Mouse (Mus musculus) stomach, postnatal 0 days (tissue): ENCODE data around the gene Lin37. TPM values are rescaled to one million over a fixed set of nuclear protein-coding genes. Genes with fewer than 3 reads are reported as not detected.

Source experiments
- ATAC-seq: fragments of 200-750 bp; cut with Nextera tagmentation; 2 replicates; pipeline ENCODE4 v1.8.0; 2017; ENCODE audit not compliant: low FRiP score, low TSS enrichment
- DNase-seq: peaks from one replicate; pipeline ENCODE4 v3.0.0-alpha.2; 2016; ENCODE audit warnings: low spot score
- H3K27ac ChIP-seq: fragments of 300-500 bp; sonication (generic); replicated peaks from 2 replicates; pipeline ENCODE4 v1.5.1; 2014; ENCODE audit warnings: mild to moderate bottlenecking, control low read depth
- H3K27me3 ChIP-seq: fragments of 300-500 bp; sonication (generic); 2 replicates; pipeline ENCODE4 v1.6.1; 2014; ENCODE audit warnings: low read length; ENCODE audit not compliant: control insufficient read depth, insufficient read depth
- H3K36me3 ChIP-seq: fragments of 300-500 bp; sonication (generic); 2 replicates; pipeline ENCODE4 v1.6.1; 2014; ENCODE audit warnings: low read length, mixed read lengths; ENCODE audit not compliant: control insufficient read depth, insufficient read depth
- H3K4me1 ChIP-seq: fragments of 300-500 bp; sonication (generic); replicated peaks from 2 replicates; pipeline ENCODE4 v1.6.1; 2014; ENCODE audit warnings: antibody characterized with exemption; ENCODE audit not compliant: control insufficient read depth, insufficient read depth
- H3K4me2 ChIP-seq: fragments of 300-500 bp; sonication (generic); replicated peaks from 2 replicates; pipeline ENCODE4 v1.6.1; 2014; ENCODE audit warnings: low read depth, mild to moderate bottlenecking, control low read depth, moderate library complexity
- H3K4me3 ChIP-seq: fragments of 300-500 bp; sonication (generic); 2 replicates; pipeline ENCODE4 v1.5.1; 2014; ENCODE audit warnings: low read depth, low read length, control low read depth
- H3K9ac ChIP-seq: fragments of 300-500 bp; sonication (generic); 2 replicates; pipeline ENCODE4 v1.6.1; 2014; ENCODE audit warnings: mild to moderate bottlenecking, low read length, control low read depth, mixed read lengths
- H3K9me3 ChIP-seq: fragments of 300-500 bp; sonication (generic); 2 replicates; pipeline ENCODE4 v1.6.1; 2016; ENCODE audit warnings: low read length; ENCODE audit not compliant: control insufficient read depth
- CTCF ChIP-seq: IDR thresholded peaks from 2 replicates; pipeline ENCODE4 v1.5.1; 2016; ENCODE audit warnings: antibody characterized with exemption, low read depth, mild to moderate bottlenecking, moderate library complexity
- EP300 ChIP-seq: optimal IDR thresholded peaks from 2 replicates; pipeline ENCODE3; 2016; ENCODE audit warnings: antibody characterized with exemption
- WGBS: fragments of 180-500 bp; shearing (Covaris S2); extraction: QIAGEN DNeasy Blood & Tissue Kit; methylation state at CpG from one replicate; pipeline ENCODE4 v1.1.7; 2014; 5-methylcytosine and 5-hydroxymethylcytosine counted together
- polyA plus RNA-seq: library from polyadenylated mRNA; unstranded; fragments of >200 nt; fragmentation: Nextera tagmentation; extraction: Ambion mirVana; gene quantifications from 2 replicates; pipeline ENCODE4 v1.2.1, GENCODE M21; 2015

The Lin37 gene
- polyA plus RNA-seq, 1 experiment from 2014 or later = 30.2 TPM

GRCm38 (mm10) chr7:30564970-30565571 lies 5.4 kb upstream of the Lin37 start, which contains the start of gene Igflr1:
Gene Igflr1 (plus strand): TSS chr7:30565427.
- 91% methylated on average over 12 of the region's 12 CpGs for WGBS
- no peak within 1 kb of the TSS for H3K27ac ChIP-seq
- H3K36me3 ChIP-seq = peaks cover 22% of the 10 kb centered on the region
- ATAC-seq = no peak
- TF ChIP-seq EP300 (no peak), CTCF (no peak)
- 0 out of 2 replicates have a peak, but pooled peaks cover 3% of the 10 kb centered on the region for H3K4me1 ChIP-seq
- no peaks in the 10 kb centered on the region for H3K9me3 ChIP-seq
- H3K9ac ChIP-seq = no peak within 1 kb of the TSS
- H3K27me3 ChIP-seq = no peaks in the 10 kb centered on the region
- H3K4me2 ChIP-seq = no peak within 1 kb of the TSS
- no peak within 1 kb of the TSS for H3K4me3 ChIP-seq
- DNase-seq = no peak

- H3K4me3 ChIP-seq = peak overlapping the region; percentile 58
- TF ChIP-seq CTCF (no peak), EP300 (no peak)
- 14% methylated on average over 6 of the region's 6 CpGs for WGBS
- DNase-seq = no peak
- no peaks in the 10 kb centered on the region for H3K27me3 ChIP-seq
- H3K9ac ChIP-seq = peak overlapping the region; percentile 64; the same call in 1 of the 2 replicates
- H3K4me1 ChIP-seq = 0 out of 2 replicates have a peak, but pooled peaks cover 3% of the 10 kb centered on the region
- H3K9me3 ChIP-seq = no peaks in the 10 kb centered on the region
- H3K4me2 ChIP-seq = peak overlapping the region; percentile 56
- no peak for ATAC-seq
- H3K36me3 ChIP-seq = peaks cover 19% of the 10 kb centered on the region
- peak overlapping the region; percentile 91 for H3K27ac ChIP-seq
Observed at GRCm38 (mm10) chr7:30563906-30564280, 4.3 kb upstream of the Lin37 start.

GRCm38 (mm10) chr7:30563117-30563905 lies 3.7 kb upstream of the Lin37 start, which contains the start of the genes U2af1l4, Gm49396 and Psenen:
Gene U2af1l4 (plus strand): TSS chr7:30563301.
Gene Gm49396 (plus strand): TSS chr7:30563344.
Gene Psenen (minus strand): TSS chr7:30563627.
- TF ChIP-seq CTCF (peak; percentile 35), EP300 (no peak)
- ATAC-seq = peak; percentile 87
- Histone ChIP-seq H3K9me3 (no peaks in the 10 kb centered on the region), H3K27me3 (no peaks in the 10 kb centered on the region), H3K4me1 (0 out of 2 replicates have a peak, but pooled peaks cover 3% of the 10 kb centered on the region), H3K27ac (peak within 1 kb of the TSS; percentile 91), H3K4me3 (peak within 1 kb of the TSS; percentile 58), H3K4me2 (peak within 1 kb of the TSS; percentile 78), H3K9ac (peak within 1 kb of the TSS; percentile 66), H3K36me3 (peaks cover 13% of the 10 kb centered on the region)
- DNase-seq = peak; percentile 95
- under 1% methylated on average over 44 of the region's 45 CpGs for WGBS

GRCm38 (mm10) chr7:30562526-30563116 lies 3.0 kb upstream of the Lin37 start:
- no peak for ATAC-seq
- H3K4me2 ChIP-seq = peak overlapping the region; percentile 78

GRCm38 (mm10) chr7:30560296-30560695 lies 658 bp upstream of the Lin37 start:
- Histone ChIP-seq H3K9ac (no peak overlapping the region), H3K4me1 (0 out of 2 replicates have a peak, but pooled peaks cover 3% of the 10 kb centered on the region), H3K27me3 (no peaks in the 10 kb centered on the region), H3K4me3 (no peak overlapping the region), H3K27ac (no peak overlapping the region), H3K36me3 (peaks cover 10% of the 10 kb centered on the region; the same call in 1 of the 2 replicates), H3K4me2 (no peak overlapping the region), H3K9me3 (no peaks in the 10 kb centered on the region)
- DNase-seq (no peak), ATAC-seq (no peak)
- 66% methylated on average over 2 of the region's 2 CpGs for WGBS
- TF ChIP-seq CTCF (no peak), EP300 (no peak)

More at GRCm38 (mm10) chr7:30562526-30563116, 3.0 kb upstream of the Lin37 start:
- Histone ChIP-seq H3K27ac (peak overlapping the region; percentile 86), H3K27me3 (no peaks in the 10 kb centered on the region), H3K9me3 (no peaks in the 10 kb centered on the region), H3K4me3 (peak overlapping the region; percentile 58), H3K9ac (peak overlapping the region; percentile 66), H3K4me1 (0 out of 2 replicates have a peak, but pooled peaks cover 3% of the 10 kb centered on the region), H3K36me3 (peaks cover 10% of the 10 kb centered on the region)
- peak; percentile 34 for DNase-seq
- TF ChIP-seq CTCF (no peak), EP300 (no peak)
- 1% methylated on average over 27 of the region's 27 CpGs for WGBS
